Mouse (Mus musculus): ENCODE results near the gene Gpr152.

GRCm38 (mm10) chr19:4164100-4164499, 24.5 kb downstream of the Gpr152 start:
- TF ChIP-seq CTCF (IDR thresholded peaks at IDR 0.05; ENCODE audit: low read depth) = no peak
- TF ChIP-seq EP300 (IDR thresholded peaks at IDR 0.05; ENCODE audit: low read depth) = no peak

Data from liver, embryonic 14.5 days (tissue).